Mouse (Mus musculus): ENCODE measurements at regions not wholly inside any gene's neighbourhood (a gene's known extent, or its start where the extent isn't known, plus 50 kb on each side); places are given as distances from the start of the nearest gene placed in this dataset.

- no peak overlapping the region for H3K27ac ChIP-seq
- H3K4me1 ChIP-seq: peaks cover 9% of the 10 kb centered on the region
- H3K9me3 ChIP-seq: no peaks in the 10 kb centered on the region
- WGBS: 3% methylated on average over 8 of the region's 8 CpGs
- peaks cover 99% of the 10 kb centered on the region for H3K27me3 ChIP-seq (ENCODE audit: insufficient read depth, poor library complexity, severe bottlenecking)
- H3K36me3 ChIP-seq: no peaks in the 10 kb centered on the region
- no peak for DNase-seq (ENCODE audit: low spot score)
- H3K4me3 ChIP-seq: no peak overlapping the region
Observed at GRCm38 (mm10) chr13:83716711-83717171, 212.9 kb downstream of the Mef2c start.

GRCm38 (mm10) chr13:83717686-83718210, 213.9 kb downstream of the Mef2c start:
- Histone ChIP-seq H3K27me3 (ENCODE audit: insufficient read depth, poor library complexity, severe bottlenecking) (peaks cover 99% of the 10 kb centered on the region), H3K36me3 (no peaks in the 10 kb centered on the region), H3K4me1 (peaks cover 9% of the 10 kb centered on the region), H3K9me3 (no peaks in the 10 kb centered on the region), H3K4me3 (no peak overlapping the region), H3K27ac (no peak overlapping the region)
- WGBS: 6% methylated on average over 4 of the region's 4 CpGs
- no peak for DNase-seq (ENCODE audit: low spot score)

- no peak overlapping the region for H3K4me3 ChIP-seq
- no peak for DNase-seq (ENCODE audit: low spot score)
- 5% methylated on average over 10 of the region's 10 CpGs for WGBS
- no peaks in the 10 kb centered on the region for H3K36me3 ChIP-seq
- H3K27me3 ChIP-seq (ENCODE audit: insufficient read depth, poor library complexity, severe bottlenecking): peaks cover 99% of the 10 kb centered on the region
- no peak overlapping the region for H3K27ac ChIP-seq
- peaks cover 9% of the 10 kb centered on the region for H3K4me1 ChIP-seq
- H3K9me3 ChIP-seq: no peaks in the 10 kb centered on the region
Observed at GRCm38 (mm10) chr13:83718431-83719410, 214.9 kb downstream of the Mef2c start.

- no peak overlapping the region for H3K4me3 ChIP-seq
Observed at GRCm38 (mm10) chr13:83719635-83720291, 215.9 kb downstream of the Mef2c start.

GRCm38 (mm10) chr13:83720352-83720751, 216.5 kb downstream of the Mef2c start:
- Histone ChIP-seq H3K4me3 (no peak overlapping the region), H3K36me3 (no peaks in the 10 kb centered on the region), H3K4me1 (peaks cover 6% of the 10 kb centered on the region), H3K9me3 (no peaks in the 10 kb centered on the region), H3K27me3 (ENCODE audit: insufficient read depth, poor library complexity, severe bottlenecking) (peaks cover 99% of the 10 kb centered on the region), H3K27ac (no peak overlapping the region)
- no peak for DNase-seq (ENCODE audit: low spot score)
- WGBS: 1% methylated on average over 12 of the region's 12 CpGs

More at GRCm38 (mm10) chr13:83719635-83720291, 215.9 kb downstream of the Mef2c start:
- H3K36me3 ChIP-seq: no peaks in the 10 kb centered on the region
- no peaks in the 10 kb centered on the region for H3K9me3 ChIP-seq
- peaks cover 9% of the 10 kb centered on the region for H3K4me1 ChIP-seq
- H3K27ac ChIP-seq: no peak overlapping the region
- H3K27me3 ChIP-seq (ENCODE audit: insufficient read depth, poor library complexity, severe bottlenecking): peaks cover 99% of the 10 kb centered on the region
- 4% methylated on average over 24 of the region's 24 CpGs for WGBS
- DNase-seq (ENCODE audit: low spot score): no peak

GRCm38 (mm10) chr13:83720883-83721371, 217.1 kb downstream of the Mef2c start:
- WGBS: under 1% methylated on average over 30 of the region's 30 CpGs
- Histone ChIP-seq H3K4me3 (peak overlapping the region; percentile 49), H3K27ac (no peak overlapping the region), H3K36me3 (no peaks in the 10 kb centered on the region), H3K4me1 (peaks cover 5% of the 10 kb centered on the region), H3K9me3 (no peaks in the 10 kb centered on the region), H3K27me3 (ENCODE audit: insufficient read depth, poor library complexity, severe bottlenecking) (peaks cover 100% of the 10 kb centered on the region)
- peak; percentile 74 for DNase-seq (ENCODE audit: low spot score)

GRCm38 (mm10) chr13:83721563-83721962, 217.7 kb downstream of the Mef2c start:
- no peak for DNase-seq (ENCODE audit: low spot score)
- peak overlapping the region; percentile 49; the same call in 1 of the 2 replicates for H3K4me3 ChIP-seq
- H3K4me1 ChIP-seq: peaks cover 5% of the 10 kb centered on the region
- H3K27ac ChIP-seq: no peak overlapping the region
- H3K36me3 ChIP-seq: no peaks in the 10 kb centered on the region
- H3K9me3 ChIP-seq: no peaks in the 10 kb centered on the region
- peaks cover 100% of the 10 kb centered on the region for H3K27me3 ChIP-seq (ENCODE audit: insufficient read depth, poor library complexity, severe bottlenecking)
- WGBS: under 1% methylated on average over 14 of the region's 14 CpGs

- 3% methylated on average over 7 of the region's 7 CpGs for WGBS
- Histone ChIP-seq H3K4me3 (no peak overlapping the region), H3K9me3 (no peaks in the 10 kb centered on the region), H3K4me1 (peaks cover 10% of the 10 kb centered on the region), H3K27me3 (ENCODE audit: insufficient read depth, poor library complexity, severe bottlenecking) (peaks cover 100% of the 10 kb centered on the region), H3K36me3 (no peaks in the 10 kb centered on the region), H3K27ac (no peak overlapping the region)
- no peak for DNase-seq (ENCODE audit: low spot score)
Observed at GRCm38 (mm10) chr13:83722241-83722640, 218.4 kb downstream of the Mef2c start.

GRCm38 (mm10) chr13:83722791-83723190, 219.0 kb downstream of the Mef2c start:
- peaks cover 100% of the 10 kb centered on the region for H3K27me3 ChIP-seq (ENCODE audit: insufficient read depth, poor library complexity, severe bottlenecking)

GRCm38 (mm10) chr13:83723396-83723795, 219.6 kb downstream of the Mef2c start:
- no peak for DNase-seq (ENCODE audit: low spot score)
- H3K4me1 ChIP-seq: peaks cover 11% of the 10 kb centered on the region
- H3K9me3 ChIP-seq: no peaks in the 10 kb centered on the region
- no peak overlapping the region for H3K27ac ChIP-seq
- no peaks in the 10 kb centered on the region for H3K36me3 ChIP-seq
- H3K4me3 ChIP-seq: no peak overlapping the region
- 23% methylated on average over 2 of the region's 2 CpGs for WGBS
- peaks cover 100% of the 10 kb centered on the region for H3K27me3 ChIP-seq (ENCODE audit: insufficient read depth, poor library complexity, severe bottlenecking)

More at GRCm38 (mm10) chr13:83722791-83723190, 219.0 kb downstream of the Mef2c start:
- Histone ChIP-seq H3K4me1 (peaks cover 11% of the 10 kb centered on the region), H3K36me3 (no peaks in the 10 kb centered on the region), H3K4me3 (no peak overlapping the region), H3K27ac (no peak overlapping the region), H3K9me3 (no peaks in the 10 kb centered on the region)
- WGBS: 11% methylated on average over 3 of the region's 3 CpGs
- DNase-seq (ENCODE audit: low spot score): no peak

GRCm38 (mm10) chr13:83724196-83724595, 220.4 kb downstream of the Mef2c start:
- Histone ChIP-seq H3K36me3 (no peaks in the 10 kb centered on the region), H3K9me3 (no peaks in the 10 kb centered on the region), H3K27me3 (ENCODE audit: insufficient read depth, poor library complexity, severe bottlenecking) (peaks cover 96% of the 10 kb centered on the region), H3K27ac (no peak overlapping the region), H3K4me3 (no peak overlapping the region), H3K4me1 (peaks cover 11% of the 10 kb centered on the region)
- no peak for DNase-seq (ENCODE audit: low spot score)
- 24% methylated on average over 3 of the region's 3 CpGs for WGBS

GRCm38 (mm10) chr13:83724995-83725394, 221.2 kb downstream of the Mef2c start:
- no peak overlapping the region for H3K4me3 ChIP-seq
- H3K36me3 ChIP-seq: no peaks in the 10 kb centered on the region
- peaks cover 11% of the 10 kb centered on the region for H3K4me1 ChIP-seq
- no peaks in the 10 kb centered on the region for H3K9me3 ChIP-seq
- WGBS: 1% methylated on average over 11 of the region's 11 CpGs
- H3K27ac ChIP-seq: no peak overlapping the region
- peaks cover 95% of the 10 kb centered on the region for H3K27me3 ChIP-seq (ENCODE audit: insufficient read depth, poor library complexity, severe bottlenecking)
- peak; percentile 76 for DNase-seq (ENCODE audit: low spot score)
